In genomic region chr4:155591012-155591719, GRCm38 (mm10) we compare ENCODE assay signal across 23 mouse cellular contexts. TPM values are rescaled to one million over a fixed set of nuclear protein-coding genes. Genes with fewer than 3 reads are reported as not detected.
"Had no signal": no experiment of that assay in that cellular context is flagged by ENCODE, and none has a peak within 500 bp of the region (broad histone marks: within the 10 kb centered on the region; RNA-seq: fewer than 3 reads in every experiment).

No protein-coding gene starts in this region.

- H3K27me3 ChIP-seq: limb, embryonic 12.5 days; liver, embryonic 12.5 days; megakaryocyte, embryonic 14.5 days; midbrain, embryonic 15.5 days; neural tube, embryonic 12.5 days had no signal

- H3K27ac ChIP-seq: layer of hippocampus, adult 2 months; limb, embryonic 12.5 days; liver, embryonic 12.5 days; macrophage; midbrain, embryonic 15.5 days; neural tube, embryonic 12.5 days had no signal

- DNase-seq: kidney, adult 18-20 months; kidney, postnatal 10 days; kidney, postnatal 4 days; liver, postnatal 0 days; right cerebral cortex, postnatal 25 days; thymus, postnatal 36 days had no signal

- H3K4me3 ChIP-seq: layer of hippocampus, adult 2 months; limb, embryonic 12.5 days; liver, embryonic 12.5 days; midbrain, embryonic 15.5 days; neural tube, embryonic 12.5 days had no signal

- H3K9ac ChIP-seq: limb, embryonic 12.5 days; liver, embryonic 12.5 days; liver, postnatal 0 days; midbrain, embryonic 15.5 days; neural tube, embryonic 12.5 days had no signal

- H3K9me3 ChIP-seq: limb, embryonic 12.5 days; liver, embryonic 12.5 days; megakaryocyte, embryonic 14.5 days; midbrain, embryonic 15.5 days; neural tube, embryonic 12.5 days had no signal

- H3K4me1 ChIP-seq: limb, embryonic 12.5 days; midbrain, embryonic 15.5 days; neural tube, embryonic 12.5 days had no signal

- ATAC-seq: liver, embryonic 12.5 days; liver, postnatal 0 days; midbrain, embryonic 15.5 days had no signal

- H3K4me2 ChIP-seq: limb, embryonic 12.5 days; liver, embryonic 12.5 days; midbrain, embryonic 11.5 days; midbrain, embryonic 15.5 days; neural tube, embryonic 12.5 days had no signal

RNA-seq across cellular contexts. Expression of gene Gm10563, which starts 54.0 kb away (rescaled TPM):
- total RNA-seq: layer of hippocampus, adult 2 months; layer of hippocampus, postnatal 10 days; left cerebral cortex, postnatal 36 days; monocyte, adult 5-6 weeks; neutrophil, adult 5-6 weeks had no signal
- polyA plus RNA-seq: intestine, embryonic 14.5 days; kidney, embryonic 14.5 days; limb, embryonic 12.5 days; liver, embryonic 12.5 days; liver, postnatal 0 days; macrophage; midbrain, embryonic 11.5 days; midbrain, embryonic 15.5 days; neural tube, embryonic 12.5 days; small intestine, adult 2 months; stomach, embryonic 16.5 days; thymus, postnatal 0 days had no signal
